Comparison of ENCODE assay signal across 8 mouse cellular contexts in the genomic region with DNA sequence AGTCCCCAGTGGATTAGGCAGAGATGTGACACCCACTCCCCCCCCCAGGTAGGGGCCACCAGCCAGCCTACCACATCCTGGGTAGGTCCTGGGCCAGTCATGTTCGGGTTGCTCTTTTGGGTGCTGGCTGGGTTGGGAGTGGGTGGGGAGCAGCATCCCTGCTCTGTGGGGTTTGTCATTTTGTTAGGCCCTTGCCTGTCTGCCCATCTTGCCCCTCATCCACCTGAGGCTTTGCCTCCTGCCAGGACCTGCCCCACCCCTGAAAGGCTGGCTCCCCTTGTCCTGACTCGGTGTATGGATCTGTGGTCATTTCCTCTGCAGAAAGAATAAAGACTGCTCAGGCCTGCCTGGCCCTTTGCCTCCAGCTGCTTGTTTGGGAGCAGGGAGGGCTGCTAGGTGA. TPM values are rescaled to one million over a fixed set of nuclear protein-coding genes. Genes with fewer than 3 reads are reported as not detected.
A peak's percentile ranks its signal among the peaks of the same experiment; 100 is the strongest.
DNase-seq lines count a peak whose midpoint lies in the region; ATAC-seq lines count a peak whose summit lies in the region.

No protein-coding gene starts in this region.

- no peaks in the 10 kb centered on the region; the same call in 1 of the 2 replicates for H3K36me3 ChIP-seq in neural tube, embryonic 11.5 days (ENCODE audit: control insufficient read depth, insufficient read depth, low read length)
- H3K36me3 ChIP-seq in hindbrain, embryonic 12.5 days = peaks cover 10% of the 10 kb centered on the region
- peaks cover 8% of the 10 kb centered on the region; the same call in 1 of the 2 replicates for H3K36me3 ChIP-seq in stomach, embryonic 14.5 days (ENCODE audit: control insufficient read depth, insufficient read depth, low read length)

- H3K9me3 ChIP-seq in neural tube, embryonic 11.5 days (ENCODE audit: control insufficient read depth, low read length) = no peaks in the 10 kb centered on the region
- no peaks in the 10 kb centered on the region for H3K9me3 ChIP-seq in hindbrain, embryonic 12.5 days (replicated peaks)
- H3K9me3 ChIP-seq in stomach, embryonic 14.5 days (ENCODE audit: control insufficient read depth, low read depth, low read length) = no peaks in the 10 kb centered on the region

- no peak overlapping the region for H3K9ac ChIP-seq in neural tube, embryonic 11.5 days (ENCODE audit: low read length)
- no peak overlapping the region; the same call in 1 of the 2 replicates for H3K9ac ChIP-seq in hindbrain, embryonic 12.5 days
- no peak overlapping the region for H3K9ac ChIP-seq in stomach, embryonic 14.5 days (replicated peaks; ENCODE audit: low read depth, low read length)

- H3K27me3 ChIP-seq in neural tube, embryonic 11.5 days (ENCODE audit: control insufficient read depth, insufficient read depth, low read length) = no peaks in the 10 kb centered on the region
- no peaks in the 10 kb centered on the region for H3K27me3 ChIP-seq in hindbrain, embryonic 12.5 days
- no peaks in the 10 kb centered on the region for H3K27me3 ChIP-seq in stomach, embryonic 14.5 days (ENCODE audit: control insufficient read depth, insufficient read depth, low read length)

- no peak for ATAC-seq in neural tube, embryonic 11.5 days (ENCODE audit: insufficient read depth, low FRiP score, low TSS enrichment)
- no peak for ATAC-seq in hindbrain, embryonic 12.5 days (ENCODE audit: low FRiP score)
- ATAC-seq in stomach, embryonic 14.5 days (ENCODE audit: insufficient number of reproducible peaks, insufficient read depth, low FRiP score, low read depth) = no peak

- H3K27ac ChIP-seq in neural tube, embryonic 11.5 days (ENCODE audit: low read depth, low read length) = no peak overlapping the region
- H3K27ac ChIP-seq in hindbrain, embryonic 12.5 days = no peak overlapping the region
- no peak overlapping the region for H3K27ac ChIP-seq in stomach, embryonic 14.5 days (ENCODE audit: low read length)

- WGBS in neural tube, embryonic 11.5 days = 92% methylated on average over 2 of the region's 2 CpGs
- WGBS in hindbrain, embryonic 12.5 days = 76% methylated on average over 2 of the region's 2 CpGs
- WGBS in stomach, embryonic 14.5 days = 88% methylated on average over 2 of the region's 2 CpGs

- peak overlapping the region; percentile 76 for H3K4me2 ChIP-seq in neural tube, embryonic 11.5 days (ENCODE audit: low read depth)
- H3K4me2 ChIP-seq in hindbrain, embryonic 12.5 days (replicated peaks) = peak overlapping the region; percentile 79
- H3K4me2 ChIP-seq in stomach, embryonic 14.5 days (replicated peaks; ENCODE audit: low read depth, low read length) = peak overlapping the region; percentile 65

- peak; percentile 30 for DNase-seq in gastrocnemius, postnatal 25 days
- no peak for DNase-seq in gastrocnemius, postnatal 10 days
- no peak for DNase-seq in neural tube, embryonic 11.5 days (ENCODE audit: low spot score)
- DNase-seq in neural tube, embryonic 10.5 days (ENCODE audit: extremely low spot score, low spot score) = no peak
- DNase-seq in layer of hippocampus, postnatal 36 days = no peak
- DNase-seq in layer of hippocampus, postnatal 14 days (ENCODE audit: low spot score in 2 of 2) = no peak

- H3K4me3 ChIP-seq in neural tube, embryonic 11.5 days (ENCODE audit: low read depth, low read length) = no peak overlapping the region; the same call in 1 of the 2 replicates
- H3K4me3 ChIP-seq in hindbrain, embryonic 12.5 days = peak overlapping the region; percentile 94; the same call in 1 of the 2 replicates
- 0 out of 2 replicates have a peak overlapping the region, but pooled peaks have one; percentile 75 for H3K4me3 ChIP-seq in stomach, embryonic 14.5 days (ENCODE audit: low read depth, low read length)

- peaks cover 5% of the 10 kb centered on the region; the same call in 1 of the 2 replicates for H3K4me1 ChIP-seq in neural tube, embryonic 11.5 days (ENCODE audit: control insufficient read depth, insufficient read depth, low read length)
- H3K4me1 ChIP-seq in hindbrain, embryonic 12.5 days = peaks cover 11% of the 10 kb centered on the region
- H3K4me1 ChIP-seq in stomach, embryonic 14.5 days (ENCODE audit: control insufficient read depth, insufficient read depth, low read length) = peaks cover 9% of the 10 kb centered on the region

RNA-seq across cellular contexts. Expression of gene Map1lc3a, which starts 1.6 kb away (rescaled TPM):
- 100 to 1,000 TPM; 243 to 291 TPM for total RNA-seq in gastrocnemius, postnatal 25 days (2021)
- 100 to 1,000 TPM; 165 to 183 TPM for total RNA-seq in gastrocnemius, postnatal 10 days (2021)
- 186 and 191 TPM in 2 replicates for polyA plus RNA-seq in neural tube, embryonic 11.5 days (2014; fragmentation: Nextera tagmentation; extraction: Ambion mirVana)
- polyA plus RNA-seq in hindbrain, embryonic 12.5 days (2016; fragmentation: Nextera tagmentation; extraction: Ambion mirVana) = 229 and 254 TPM in 2 replicates
- 211 and 225 TPM in 2 replicates for polyA plus RNA-seq in stomach, embryonic 14.5 days (2014; fragmentation: Nextera tagmentation; extraction: Ambion mirVana)
- total RNA-seq in layer of hippocampus, postnatal 36 days (2021) = 100 to 1,000 TPM; 229 to 254 TPM
- total RNA-seq in layer of hippocampus, postnatal 14 days (2021) = 100 to 1,000 TPM; 359 to 363 TPM

RNA-seq across cellular contexts. Expression of gene Dynlrb1, which starts 41.4 kb away (rescaled TPM):
- total RNA-seq in gastrocnemius, postnatal 25 days (2021) = 100 to 1,000 TPM in 1 of 2 experiments, 10 to 100 TPM in 1; 94.6 to 115 TPM
- total RNA-seq in gastrocnemius, postnatal 10 days (2021) = 100 to 1,000 TPM; 155 to 156 TPM
- 515 and 522 TPM in 2 replicates for polyA plus RNA-seq in neural tube, embryonic 11.5 days (2014; fragmentation: Nextera tagmentation; extraction: Ambion mirVana)
- polyA plus RNA-seq in hindbrain, embryonic 12.5 days (2016; fragmentation: Nextera tagmentation; extraction: Ambion mirVana) = 438 and 451 TPM in 2 replicates
- polyA plus RNA-seq in stomach, embryonic 14.5 days (2014; fragmentation: Nextera tagmentation; extraction: Ambion mirVana) = 417 and 449 TPM in 2 replicates
- total RNA-seq in layer of hippocampus, postnatal 36 days (2021) = 100 to 1,000 TPM; 288 to 301 TPM
- 100 to 1,000 TPM; 342 to 353 TPM for total RNA-seq in layer of hippocampus, postnatal 14 days (2021)
